Mouse (Mus musculus) midbrain, postnatal 0 days (tissue): ENCODE results near the gene Kifc5b. TPM values are rescaled to one million over a fixed set of nuclear protein-coding genes. Genes with fewer than 3 reads are reported as not detected.

ENCODE experiments used
- ATAC-seq: fragments of 200-750 bp; cut with Nextera tagmentation; 2 replicates; pipeline ENCODE4 v1.8.0; 2017; ENCODE audit warnings: moderate number of reproducible peaks, mild to moderate bottlenecking, moderate TSS enrichment, moderate library complexity; ENCODE audit not compliant: low FRiP score
- DNase-seq: peaks from one replicate; pipeline ENCODE4 v3.0.0-alpha.2; 2015; ENCODE audit warnings: low spot score
- H3K27ac ChIP-seq: fragments of 300-500 bp; sonication (generic); 2 replicates; pipeline ENCODE4 v1.5.1; 2014; ENCODE audit warnings: low read depth, mild to moderate bottlenecking, low read length, mixed read lengths
- H3K27me3 ChIP-seq: fragments of 300-500 bp; sonication (generic); 2 replicates; pipeline ENCODE4 v1.6.1; 2014; ENCODE audit warnings: low read length, control low read depth, mixed read lengths; ENCODE audit not compliant: insufficient read depth
- H3K36me3 ChIP-seq: fragments of 300-500 bp; sonication (generic); 2 replicates; pipeline ENCODE4 v1.6.1; 2014; ENCODE audit warnings: low read length, control low read depth, mixed read lengths; ENCODE audit not compliant: insufficient read depth
- H3K4me1 ChIP-seq: fragments of 300-500 bp; sonication (generic); 2 replicates; pipeline ENCODE4 v1.6.1; 2014; ENCODE audit warnings: mild to moderate bottlenecking, control low read depth, antibody characterized with exemption, low read length, mixed read lengths; ENCODE audit not compliant: insufficient read depth
- H3K4me2 ChIP-seq: fragments of 300-500 bp; sonication (generic); 2 replicates; pipeline ENCODE4 v1.6.1; 2014; ENCODE audit warnings: low read depth, mild to moderate bottlenecking, low read length, mixed read lengths; ENCODE audit not compliant: poor library complexity, severe bottlenecking
- H3K4me3 ChIP-seq: fragments of 300-500 bp; sonication (generic); 2 replicates; pipeline ENCODE4 v1.5.1; 2014; ENCODE audit warnings: low read depth, mild to moderate bottlenecking, low read length, moderate library complexity
- H3K9ac ChIP-seq: fragments of 300-500 bp; sonication (generic); replicated peaks from 2 replicates; pipeline ENCODE4 v1.6.1; 2014; ENCODE audit warnings: mild to moderate bottlenecking, low read length, moderate library complexity, mixed read lengths; ENCODE audit not compliant: poor library complexity, severe bottlenecking
- H3K9me3 ChIP-seq: fragments of 300-500 bp; sonication (generic); 2 replicates; pipeline ENCODE4 v1.6.1; 2016; ENCODE audit warnings: low read length, control low read depth
- CTCF ChIP-seq: IDR thresholded peaks from 2 replicates; pipeline ENCODE4 v1.5.1; 2016; ENCODE audit warnings: antibody characterized with exemption, mild to moderate bottlenecking
- WGBS: fragments of 180-500 bp; shearing (Covaris S2); extraction: QIAGEN DNeasy Blood & Tissue Kit; methylation state at CpG from one replicate; pipeline ENCODE4 v1.1.7; 2014; 5-methylcytosine and 5-hydroxymethylcytosine counted together
- polyA plus RNA-seq: library from polyadenylated mRNA; unstranded; fragments of >200 nt; fragmentation: Nextera tagmentation; extraction: Ambion mirVana; gene quantifications from 2 replicates; pipeline ENCODE4 v1.2.1, GENCODE M21; 2015
- total RNA-seq: library from RNA; depleted of rRNA; stranded (reverse); fragments of >200 nt; gene quantifications from 2 replicates; pipeline ENCODE4 v1.2.3, GENCODE M21; 2014

The Kifc5b gene
- total and polyA plus RNA-seq, 2 experiments from 2014 or later = 1.9 to 4.7 TPM

- peaks cover 78% of the 10 kb centered on the region for H3K36me3 ChIP-seq
- WGBS = 72% methylated on average over 5 of the region's 5 CpGs
- H3K4me3 ChIP-seq = no peak overlapping the region
- H3K27ac ChIP-seq = no peak overlapping the region
- H3K27me3 ChIP-seq = no peaks in the 10 kb centered on the region
- no peak for DNase-seq
- H3K9me3 ChIP-seq = no peaks in the 10 kb centered on the region
- no peak overlapping the region for H3K4me2 ChIP-seq
- H3K9ac ChIP-seq = no peak overlapping the region
- ATAC-seq = no peak
- no peaks in the 10 kb centered on the region for H3K4me1 ChIP-seq
- no peak for TF ChIP-seq CTCF
Measured at GRCm38 (mm10) chr17:26958880-26959279, 42.0 kb downstream of the Kifc5b start.

GRCm38 (mm10) chr17:26959815-26960214 lies 42.9 kb downstream of the Kifc5b start:
- Histone ChIP-seq H3K4me1 (no peaks in the 10 kb centered on the region), H3K9me3 (no peaks in the 10 kb centered on the region), H3K36me3 (peaks cover 86% of the 10 kb centered on the region), H3K27me3 (no peaks in the 10 kb centered on the region), H3K4me3 (no peak overlapping the region), H3K4me2 (no peak overlapping the region), H3K9ac (no peak overlapping the region), H3K27ac (no peak overlapping the region)
- TF ChIP-seq CTCF = no peak
- DNase-seq = no peak
- 98% methylated on average over 4 of the region's 4 CpGs for WGBS
- ATAC-seq = no peak

GRCm38 (mm10) chr17:26961572-26962240 lies 44.8 kb downstream of the Kifc5b start:
- no peak overlapping the region for H3K4me2 ChIP-seq
- 92% methylated on average over 21 of the region's 21 CpGs for WGBS
- H3K27me3 ChIP-seq = no peaks in the 10 kb centered on the region
- H3K4me3 ChIP-seq = no peak overlapping the region
- no peaks in the 10 kb centered on the region for H3K9me3 ChIP-seq
- no peaks in the 10 kb centered on the region for H3K4me1 ChIP-seq
- H3K36me3 ChIP-seq = peaks cover 85% of the 10 kb centered on the region
- DNase-seq = no peak
- ATAC-seq = no peak
- no peak overlapping the region for H3K9ac ChIP-seq
- TF ChIP-seq CTCF = no peak
- H3K27ac ChIP-seq = no peak overlapping the region

GRCm38 (mm10) chr17:26966993-26967392 lies 50.1 kb downstream of the Kifc5b start:
- DNase-seq = no peak
- 90% methylated on average over 11 of the region's 11 CpGs for WGBS

DNA sequence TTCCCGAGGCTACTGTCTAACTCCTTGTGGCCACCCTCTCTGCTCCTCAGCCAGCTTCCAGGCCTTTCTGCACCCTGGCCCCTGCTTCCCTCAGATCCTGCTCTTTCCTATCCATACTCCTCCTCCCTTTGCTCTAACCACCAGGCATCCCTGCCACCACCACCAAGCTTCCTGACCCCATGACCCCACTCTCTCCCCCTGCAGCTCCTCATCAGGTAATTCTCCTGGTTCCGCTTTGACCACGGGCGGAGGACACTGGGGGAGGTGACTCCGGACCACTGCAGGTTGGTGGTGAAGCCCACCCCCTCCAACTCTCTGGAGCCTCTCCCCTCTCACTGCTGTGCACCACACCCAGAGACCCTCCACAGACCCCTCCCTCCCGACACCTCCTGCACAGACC lies 50.6 kb downstream of the Kifc5b start:
- no peak for TF ChIP-seq CTCF
- no peak overlapping the region for H3K4me3 ChIP-seq
- no peak overlapping the region for H3K4me2 ChIP-seq
- H3K9ac ChIP-seq = no peak overlapping the region
- no peak for DNase-seq
- no peaks in the 10 kb centered on the region for H3K27me3 ChIP-seq
- no peaks in the 10 kb centered on the region for H3K4me1 ChIP-seq
- 89% methylated on average over 6 of the region's 6 CpGs for WGBS
- no peak overlapping the region for H3K27ac ChIP-seq
- H3K36me3 ChIP-seq = peaks cover 65% of the 10 kb centered on the region
- no peaks in the 10 kb centered on the region for H3K9me3 ChIP-seq
- no peak for ATAC-seq

More at GRCm38 (mm10) chr17:26966993-26967392, 50.1 kb downstream of the Kifc5b start:
- no peaks in the 10 kb centered on the region for H3K9me3 ChIP-seq
- H3K4me1 ChIP-seq = no peaks in the 10 kb centered on the region
- ATAC-seq = no peak
- peaks cover 69% of the 10 kb centered on the region for H3K36me3 ChIP-seq
- H3K4me2 ChIP-seq = no peak overlapping the region
- H3K9ac ChIP-seq = no peak overlapping the region
- no peak overlapping the region for H3K27ac ChIP-seq
- no peak for TF ChIP-seq CTCF
- H3K4me3 ChIP-seq = no peak overlapping the region
- H3K27me3 ChIP-seq = no peaks in the 10 kb centered on the region

DNA sequence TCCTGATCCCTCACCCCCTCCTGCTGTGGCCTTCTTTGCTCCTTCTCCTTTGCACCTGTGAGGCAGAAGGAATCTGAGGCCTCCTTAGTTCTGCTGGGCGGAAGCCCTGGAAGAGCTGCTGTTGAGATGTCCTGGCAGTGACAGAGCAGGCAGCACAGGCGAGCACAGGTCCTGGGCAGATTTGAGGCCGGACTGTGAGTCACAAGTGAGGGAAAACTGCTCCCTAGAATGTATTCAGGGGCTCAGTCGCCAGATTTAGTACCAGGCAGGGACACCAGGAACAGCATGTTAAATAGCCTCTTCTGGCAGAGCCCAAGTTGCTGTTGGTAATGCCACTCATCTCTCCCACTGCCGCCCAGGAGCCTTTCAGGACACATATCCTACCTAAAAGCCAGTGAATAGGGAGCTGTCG lies 51.3 kb downstream of the Kifc5b start:
- no peak for DNase-seq
- peaks cover 58% of the 10 kb centered on the region for H3K36me3 ChIP-seq

More for the DNA sequence above, 51.3 kb downstream of the Kifc5b start:
- H3K27ac ChIP-seq = no peak overlapping the region
- H3K9ac ChIP-seq = no peak overlapping the region
- H3K4me2 ChIP-seq = no peak overlapping the region
- H3K9me3 ChIP-seq = no peaks in the 10 kb centered on the region
- 82% methylated on average over 6 of the region's 6 CpGs for WGBS
- TF ChIP-seq CTCF = no peak
- H3K27me3 ChIP-seq = no peaks in the 10 kb centered on the region
- no peak overlapping the region for H3K4me3 ChIP-seq
- H3K4me1 ChIP-seq = no peaks in the 10 kb centered on the region
- ATAC-seq = no peak
